Comparison of ENCODE assay signal across 14 mouse cellular contexts in genomic region chr9:98299235-98299634, GRCm38 (mm10). TPM values are rescaled to one million over a fixed set of nuclear protein-coding genes. Genes with fewer than 3 reads are reported as not detected.
DNase-seq lines count a peak whose midpoint lies in the region; ATAC-seq lines count a peak whose summit lies in the region.
"Had no signal": no experiment of that assay in that cellular context is flagged by ENCODE, and none has a peak within 500 bp of the region (broad histone marks: within the 10 kb centered on the region; RNA-seq: fewer than 3 reads in every experiment).

No protein-coding gene starts in this region.

- ATAC-seq in heart, embryonic 11.5 days (replicated peaks; ENCODE audit: insufficient number of reproducible peaks, low FRiP score, low TSS enrichment), result peak; percentile 85
- ATAC-seq in megakaryocyte progenitor cell, adult 5-6 weeks (replicated peaks; ENCODE audit: poor library complexity), result peak; percentile 44
- no peak for ATAC-seq in hindbrain, embryonic 11.5 days (ENCODE audit: low FRiP score)

- no peaks in the 10 kb centered on the region for H3K36me3 ChIP-seq in heart, embryonic 11.5 days (ENCODE audit: control insufficient read depth, insufficient read depth, low read length)
- H3K36me3 ChIP-seq in erythroblast, embryonic 14.5 days (ENCODE audit: control insufficient read depth), result peaks cover 64% of the 10 kb centered on the region
- H3K36me3 ChIP-seq in embryonic facial prominence, embryonic 10.5 days (replicated peaks), result no peaks in the 10 kb centered on the region
- H3K36me3 ChIP-seq in hindbrain, embryonic 11.5 days (ENCODE audit: control insufficient read depth, insufficient read depth, low read length), result no peaks in the 10 kb centered on the region
- H3K36me3 ChIP-seq: limb, embryonic 15.5 days had no signal

- H3K9me3 ChIP-seq in heart, embryonic 11.5 days (replicated peaks; ENCODE audit: control insufficient read depth, low read length), result no peaks in the 10 kb centered on the region
- no peaks in the 10 kb centered on the region for H3K9me3 ChIP-seq in erythroblast, embryonic 14.5 days (ENCODE audit: control insufficient read depth, low read length)
- H3K9me3 ChIP-seq in embryonic facial prominence, embryonic 10.5 days, result no peaks in the 10 kb centered on the region
- H3K9me3 ChIP-seq in hindbrain, embryonic 11.5 days (ENCODE audit: control insufficient read depth, low read length), result no peaks in the 10 kb centered on the region
- H3K9me3 ChIP-seq: limb, embryonic 15.5 days had no signal

- H3K4me2 ChIP-seq in heart, embryonic 11.5 days, result peak overlapping the region; percentile 46
- no peak overlapping the region for H3K4me2 ChIP-seq in hindbrain, embryonic 11.5 days (replicated peaks; ENCODE audit: low read depth, low read length)
- H3K4me2 ChIP-seq: limb, embryonic 15.5 days had no signal

- H3K9ac ChIP-seq in heart, embryonic 11.5 days (ENCODE audit: low read depth, low read length), result no peak overlapping the region; the same call in 1 of the 2 replicates
- H3K9ac ChIP-seq in hindbrain, embryonic 11.5 days (ENCODE audit: low read depth, low read length), result no peak overlapping the region
- H3K9ac ChIP-seq: limb, embryonic 15.5 days had no signal

- DNase-seq in heart, postnatal 25 days (ENCODE audit: low spot score), result no peak
- DNase-seq in A20 (ENCODE audit: low read depth, low spot score), result peak; percentile 4
- DNase-seq in embryonic facial prominence, embryonic 10.5 days (ENCODE audit: low spot score), result no peak
- no peak for DNase-seq in Muller cell, postnatal 12 days (ENCODE audit: inconsistent ontology term)
- no peak for DNase-seq in hindbrain, embryonic 11.5 days (ENCODE audit: low spot score)
- DNase-seq: gastrocnemius, postnatal 14 days; heart, postnatal 36 days; kidney, postnatal 36 days; thymus, adult 2 months had no signal

- H3K4me1 ChIP-seq in heart, embryonic 11.5 days (ENCODE audit: control insufficient read depth, insufficient read depth, low read length), result peaks cover 5% of the 10 kb centered on the region; the same call in 1 of the 2 replicates
- H3K4me1 ChIP-seq in erythroblast, embryonic 14.5 days (ENCODE audit: control insufficient read depth), result peaks cover 78% of the 10 kb centered on the region
- peaks cover 20% of the 10 kb centered on the region for H3K4me1 ChIP-seq in embryonic facial prominence, embryonic 10.5 days
- H3K4me1 ChIP-seq in hindbrain, embryonic 11.5 days (replicated peaks; ENCODE audit: control insufficient read depth, insufficient read depth, low read length), result peaks cover 2% of the 10 kb centered on the region; the same call in 1 of the 2 replicates

- peak overlapping the region; percentile 76 for H3K27ac ChIP-seq in heart, embryonic 11.5 days (ENCODE audit: low read depth, low read length)
- H3K27ac ChIP-seq in embryonic facial prominence, embryonic 10.5 days (replicated peaks), result no peak overlapping the region
- no peak overlapping the region for H3K27ac ChIP-seq in hindbrain, embryonic 11.5 days (ENCODE audit: low read depth, low read length)
- H3K27ac ChIP-seq: limb, embryonic 15.5 days; macrophage had no signal

- WGBS in heart, embryonic 11.5 days (ENCODE audit: insufficient replicate concordance), result 48% methylated on average over 7 of the region's 7 CpGs
- WGBS in embryonic facial prominence, embryonic 10.5 days, result 87% methylated on average over 7 of the region's 7 CpGs
- 82% methylated on average over 7 of the region's 7 CpGs for WGBS in hindbrain, embryonic 11.5 days

- intact Hi-C loops in heart, postnatal 25 days (cut with DNase I), result no loop called here

- H3K4me3 ChIP-seq in heart, embryonic 11.5 days (ENCODE audit: low read depth, low read length), result no peak overlapping the region
- H3K4me3 ChIP-seq in erythroblast, embryonic 14.5 days (replicated peaks), result peak overlapping the region; percentile 67
- no peak overlapping the region for H3K4me3 ChIP-seq in embryonic facial prominence, embryonic 10.5 days
- H3K4me3 ChIP-seq in hindbrain, embryonic 11.5 days (ENCODE audit: low read depth, low read length), result no peak overlapping the region
- H3K4me3 ChIP-seq: limb, embryonic 15.5 days had no signal

- no peaks in the 10 kb centered on the region for H3K27me3 ChIP-seq in heart, embryonic 11.5 days (ENCODE audit: control insufficient read depth, insufficient read depth, low read length)
- H3K27me3 ChIP-seq in erythroblast, embryonic 14.5 days (ENCODE audit: control insufficient read depth), result peaks cover under 1% of the 10 kb centered on the region; the same call in 1 of the 2 replicates
- peaks cover 18% of the 10 kb centered on the region for H3K27me3 ChIP-seq in embryonic facial prominence, embryonic 10.5 days (replicated peaks; ENCODE audit: low read depth, poor library complexity, severe bottlenecking)
- no peaks in the 10 kb centered on the region for H3K27me3 ChIP-seq in hindbrain, embryonic 11.5 days (ENCODE audit: control insufficient read depth, insufficient read depth, low read length)
- H3K27me3 ChIP-seq: limb, embryonic 15.5 days had no signal

RNA-seq across cellular contexts. Expression of gene Nmnat3, which starts 12.0 kb away (rescaled TPM):
- polyA plus RNA-seq in heart, embryonic 11.5 days (2014; fragmentation: Nextera tagmentation; extraction: Ambion mirVana), result 9.7 and 10.3 TPM in 2 replicates
- total RNA-seq in heart, postnatal 25 days (2021), result 10 to 100 TPM; 11.4 to 11.8 TPM
- polyA plus RNA-seq in erythroblast, embryonic 14.5 days (2012), result 7.2 and 9.6 TPM in 2 replicates
- total RNA-seq in megakaryocyte progenitor cell, adult 5-6 weeks (2015), result 13.3 and 22.5 TPM in 2 replicates
- 16.2 and 17.0 TPM in 2 replicates for total RNA-seq in megakaryocyte progenitor cell, adult 5-6 weeks (2017)
- 2.4 and 3.4 TPM in 2 replicates for polyA plus RNA-seq in embryonic facial prominence, embryonic 10.5 days (2016; fragmentation: Nextera tagmentation; extraction: Ambion mirVana)
- 2.0 and 3.2 TPM in 2 replicates for polyA plus RNA-seq in hindbrain, embryonic 11.5 days (2014; fragmentation: Nextera tagmentation; extraction: Ambion mirVana)
